Mouse (Mus musculus) forebrain, embryonic 14.5 days (tissue): ENCODE measurements around the gene Ift22. TPM values are rescaled to one million over a fixed set of nuclear protein-coding genes. Genes with fewer than 3 reads are reported as not detected.
A peak's percentile ranks its signal among the peaks of the same experiment; 100 is the strongest.

ENCODE experiments used
- ATAC-seq: fragments of 200-750 bp; cut with Nextera tagmentation; 2 replicates; pipeline ENCODE4 v1.8.0; 2017; ENCODE audit warnings: mild to moderate bottlenecking, moderate library complexity
- DNase-seq: peaks from one replicate; pipeline ENCODE4 v3.0.0-alpha.2; 2015; ENCODE audit warnings: low spot score
- H3K27ac ChIP-seq: fragments of 300-500 bp; sonication (generic); 2 replicates; pipeline ENCODE4 v1.5.1; 2014; ENCODE audit warnings: low read depth, mild to moderate bottlenecking, control low read depth, low read length, moderate library complexity
- H3K27me3 ChIP-seq: fragments of 300-500 bp; sonication (generic); replicated peaks from 2 replicates; pipeline ENCODE4 v1.6.1; 2014; ENCODE audit warnings: low read length, control low read depth, mixed read lengths; ENCODE audit not compliant: control insufficient read depth, insufficient read depth
- H3K36me3 ChIP-seq: fragments of 300-500 bp; sonication (generic); 2 replicates; pipeline ENCODE4 v1.6.1; 2014; ENCODE audit warnings: low read length, control low read depth; ENCODE audit not compliant: control insufficient read depth, insufficient read depth
- H3K4me1 ChIP-seq: fragments of 300-500 bp; sonication (generic); 2 replicates; pipeline ENCODE4 v1.6.1; 2014; ENCODE audit warnings: antibody characterized with exemption, low read length, control low read depth; ENCODE audit not compliant: control insufficient read depth, insufficient read depth
- H3K4me2 ChIP-seq: fragments of 300-500 bp; sonication (generic); 2 replicates; pipeline ENCODE4 v1.6.1; 2014; ENCODE audit warnings: mild to moderate bottlenecking, control low read depth, low read length
- H3K4me3 ChIP-seq: fragments of 300-500 bp; sonication (generic); 2 replicates; pipeline ENCODE4 v1.5.1; 2014; ENCODE audit warnings: low read depth, low read length, control low read depth
- H3K9ac ChIP-seq: fragments of 300-500 bp; sonication (generic); 2 replicates; pipeline ENCODE4 v1.6.1; 2014; ENCODE audit warnings: mild to moderate bottlenecking, low read length, control low read depth, moderate library complexity
- H3K9me3 ChIP-seq: fragments of 300-500 bp; sonication (generic); replicated peaks from 2 replicates; pipeline ENCODE4 v1.6.1; 2016; ENCODE audit warnings: low read length, control low read depth, mixed read lengths; ENCODE audit not compliant: control insufficient read depth
- WGBS: fragments of 180-500 bp; shearing (Covaris S2); extraction: QIAGEN DNeasy Blood & Tissue Kit; methylation state at CpG from one replicate; pipeline ENCODE4 v1.1.7; 2014; 5-methylcytosine and 5-hydroxymethylcytosine counted together
- polyA plus RNA-seq: library from polyadenylated mRNA; unstranded; fragments of >200 nt; fragmentation: Nextera tagmentation; extraction: Ambion mirVana; gene quantifications from 2 replicates; pipeline ENCODE4 v1.2.1, GENCODE M21; 2014

Gene Ift22
- polyA plus RNA-seq, 1 experiment from 2014 or later = 158 TPM

- Histone ChIP-seq H3K36me3 (no peaks in the 10 kb centered on the region), H3K9ac (no peak overlapping the region), H3K4me2 (no peak overlapping the region), H3K9me3 (no peaks in the 10 kb centered on the region), H3K4me3 (no peak overlapping the region), H3K27ac (no peak overlapping the region), H3K4me1 (no peaks in the 10 kb centered on the region), H3K27me3 (no peaks in the 10 kb centered on the region)
- no peak for ATAC-seq
- no peak for DNase-seq
- WGBS = 61% methylated on average over 10 of the region's 10 CpGs
These were observed 12.4 kb upstream of the Ift22 start for GRCm38 (mm10) chr5:136895529-136895963.

- Histone ChIP-seq H3K4me3 (no peak overlapping the region), H3K9ac (no peak overlapping the region), H3K27ac (no peak overlapping the region), H3K4me2 (no peak overlapping the region), H3K4me1 (0 out of 2 replicates have a peak, but pooled peaks cover 5% of the 10 kb centered on the region), H3K27me3 (no peaks in the 10 kb centered on the region), H3K36me3 (no peaks in the 10 kb centered on the region), H3K9me3 (no peaks in the 10 kb centered on the region)
- no peak for DNase-seq
- 56% methylated on average over 3 of the region's 3 CpGs for WGBS
- no peak for ATAC-seq
These were observed 3.3 kb upstream of the Ift22 start for GRCm38 (mm10) chr5:136904621-136905020.

- Histone ChIP-seq H3K27ac (no peak overlapping the region), H3K27me3 (no peaks in the 10 kb centered on the region), H3K4me2 (no peak overlapping the region), H3K36me3 (no peaks in the 10 kb centered on the region), H3K4me1 (0 out of 2 replicates have a peak, but pooled peaks cover 5% of the 10 kb centered on the region), H3K9me3 (no peaks in the 10 kb centered on the region), H3K9ac (no peak overlapping the region), H3K4me3 (no peak overlapping the region)
- ATAC-seq (no peak), DNase-seq (no peak)
- WGBS = 54% methylated on average over 7 of the region's 7 CpGs
These were observed 2.3 kb upstream of the Ift22 start for GRCm38 (mm10) chr5:136905630-136906029.

- H3K27ac ChIP-seq = 0 out of 2 replicates have a peak overlapping the region, but pooled peaks have one; percentile 21
- 42% methylated on average over 9 of the region's 9 CpGs for WGBS
These were observed 363 bp upstream of the Ift22 start for GRCm38 (mm10) chr5:136907587-136907986.

GRCm38 (mm10) chr5:136914183-136914582, 6.2 kb downstream of the Ift22 start:
- ATAC-seq (no peak), DNase-seq (no peak)
- 82% methylated on average over 3 of the region's 3 CpGs for WGBS
- no peak overlapping the region for H3K9ac ChIP-seq
- H3K4me2 ChIP-seq = no peak overlapping the region
- no peak overlapping the region for H3K27ac ChIP-seq
- no peaks in the 10 kb centered on the region for H3K4me1 ChIP-seq
- no peak overlapping the region for H3K4me3 ChIP-seq
- no peaks in the 10 kb centered on the region for H3K9me3 ChIP-seq
- peaks cover 31% of the 10 kb centered on the region for H3K36me3 ChIP-seq
- no peaks in the 10 kb centered on the region for H3K27me3 ChIP-seq

More at GRCm38 (mm10) chr5:136907587-136907986, 363 bp upstream of the Ift22 start:
- H3K27me3 ChIP-seq = no peaks in the 10 kb centered on the region
- ATAC-seq = peak; percentile 36; the same call in 1 of the 2 replicates
- H3K4me1 ChIP-seq = 0 out of 2 replicates have a peak, but pooled peaks cover 5% of the 10 kb centered on the region
- peak overlapping the region; percentile 70 for H3K4me3 ChIP-seq
- H3K9ac ChIP-seq = peak overlapping the region; percentile 80
- H3K36me3 ChIP-seq = peaks cover 18% of the 10 kb centered on the region
- no peak for DNase-seq
- peak overlapping the region; percentile 75 for H3K4me2 ChIP-seq
- no peaks in the 10 kb centered on the region for H3K9me3 ChIP-seq

GRCm38 (mm10) chr5:136917613-136918242, 9.8 kb downstream of the Ift22 start:
- Histone ChIP-seq H3K4me1 (no peaks in the 10 kb centered on the region), H3K27ac (no peak overlapping the region), H3K36me3 (peaks cover 12% of the 10 kb centered on the region), H3K27me3 (no peaks in the 10 kb centered on the region), H3K4me3 (no peak overlapping the region), H3K9ac (no peak overlapping the region), H3K9me3 (no peaks in the 10 kb centered on the region), H3K4me2 (no peak overlapping the region)
- 94% methylated on average over 8 of the region's 8 CpGs for WGBS
- ATAC-seq (no peak), DNase-seq (no peak)

DNA sequence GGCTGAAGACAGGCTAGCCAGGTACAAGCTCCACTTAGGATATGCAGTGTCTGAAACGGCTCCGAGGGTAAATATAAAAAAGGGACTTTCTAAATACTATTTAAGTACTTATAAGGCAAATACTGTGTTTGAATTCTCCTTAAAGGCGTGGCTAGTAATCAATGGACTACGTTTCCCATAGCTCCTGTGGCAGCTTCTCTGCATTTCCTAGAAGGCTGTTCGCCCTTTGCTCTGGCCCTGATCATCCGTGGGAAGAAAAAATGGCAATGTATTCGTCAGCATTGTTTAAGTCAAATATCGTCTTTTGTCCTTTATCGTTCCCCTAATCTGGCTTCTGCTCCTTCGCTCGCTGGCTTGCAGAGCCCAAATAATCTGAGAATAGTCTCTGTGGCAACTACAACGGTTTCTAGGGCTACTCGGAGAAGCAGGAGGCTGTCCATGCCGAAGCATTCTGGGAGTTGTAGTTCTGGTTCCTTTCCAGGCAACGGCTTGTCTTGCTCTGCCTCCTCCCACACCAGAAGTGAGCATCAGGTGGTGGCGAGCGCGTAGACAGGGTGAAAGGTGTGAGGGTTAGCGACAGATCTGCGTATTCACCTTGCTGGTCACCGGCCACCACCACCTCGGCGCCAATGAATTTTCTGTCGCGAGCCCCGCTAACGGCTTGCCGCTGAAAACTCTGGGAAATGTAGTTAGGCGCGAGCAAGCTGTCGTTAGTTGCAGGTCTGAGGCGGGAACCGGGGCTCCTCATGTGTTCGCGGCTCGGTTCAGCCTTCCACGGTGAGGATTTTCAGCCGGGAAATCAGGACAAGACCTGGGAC, 10.9 kb downstream of the Ift22 start:
- H3K9me3 ChIP-seq = no peaks in the 10 kb centered on the region
- 0 out of 2 replicates have a peak overlapping the region, but pooled peaks have one; percentile 41 for H3K27ac ChIP-seq
- H3K4me1 ChIP-seq = no peaks in the 10 kb centered on the region
- H3K27me3 ChIP-seq = no peaks in the 10 kb centered on the region
- peak; percentile 92 for ATAC-seq
- peak overlapping the region; percentile 53 for H3K4me3 ChIP-seq
- 4% methylated on average over 38 of the region's 38 CpGs for WGBS
- H3K9ac ChIP-seq = peak overlapping the region; percentile 73
- peak overlapping the region; percentile 78 for H3K4me2 ChIP-seq
- DNase-seq = peak; percentile 95
- H3K36me3 ChIP-seq = peaks cover under 1% of the 10 kb centered on the region; the same call in 1 of the 2 replicates

- no peaks in the 10 kb centered on the region for H3K4me1 ChIP-seq
- 23% methylated on average over 18 of the region's 18 CpGs for WGBS
- H3K4me2 ChIP-seq = peak overlapping the region; percentile 78
- peak overlapping the region; percentile 53 for H3K4me3 ChIP-seq
- H3K36me3 ChIP-seq = no peaks in the 10 kb centered on the region
- peak; percentile 17 for ATAC-seq
- no peaks in the 10 kb centered on the region for H3K27me3 ChIP-seq
- H3K9me3 ChIP-seq = no peaks in the 10 kb centered on the region
- no peak overlapping the region for H3K27ac ChIP-seq
- H3K9ac ChIP-seq = peak overlapping the region; percentile 73
- no peak for DNase-seq
These were observed 11.8 kb downstream of the Ift22 start for GRCm38 (mm10) chr5:136919546-136920301.
